ENCODE assay signal across 8 mouse cellular contexts in genomic region chr8:94012013-94012951, GRCm38 (mm10). TPM values are rescaled to one million over a fixed set of nuclear protein-coding genes. Genes with fewer than 3 reads are reported as not detected.
DNase-seq lines count a peak whose midpoint lies in the region; ATAC-seq and TF ChIP-seq lines count a peak whose summit lies in the region.

Amfr (minus strand) TSS chr8:94012842.

- H3K36me3 ChIP-seq in intestine, embryonic 14.5 days (ENCODE audit: control insufficient read depth, insufficient read depth, low read length), result peaks cover 5% of the 10 kb centered on the region; the same call in 1 of the 2 replicates
- peaks cover 12% of the 10 kb centered on the region; the same call in 1 of the 2 replicates for H3K36me3 ChIP-seq in limb, embryonic 10.5 days
- H3K36me3 ChIP-seq in midbrain, embryonic 12.5 days, result 0 out of 2 replicates have a peak, but pooled peaks cover 5% of the 10 kb centered on the region
- H3K36me3 ChIP-seq in small intestine, adult 2 months (ENCODE audit: control insufficient read depth, insufficient read depth, low read length), result no peaks in the 10 kb centered on the region

- peaks cover 16% of the 10 kb centered on the region; the same call in 1 of the 2 replicates for H3K4me1 ChIP-seq in intestine, embryonic 14.5 days (replicated peaks; ENCODE audit: control insufficient read depth, insufficient read depth, low read length)
- H3K4me1 ChIP-seq in limb, embryonic 10.5 days, result peaks cover 28% of the 10 kb centered on the region
- peaks cover 32% of the 10 kb centered on the region for H3K4me1 ChIP-seq in midbrain, embryonic 12.5 days
- peaks cover 18% of the 10 kb centered on the region for H3K4me1 ChIP-seq in small intestine, adult 2 months (ENCODE audit: control insufficient read depth, insufficient read depth, insufficient read length, low read length)

- peak within 1 kb of the TSS; percentile 81 for H3K27ac ChIP-seq in intestine, embryonic 14.5 days (ENCODE audit: low read depth)
- H3K27ac ChIP-seq in limb, embryonic 10.5 days, result peak within 1 kb of the TSS; percentile 97
- H3K27ac ChIP-seq in midbrain, embryonic 12.5 days (replicated peaks), result peak within 1 kb of the TSS; percentile 96
- H3K27ac ChIP-seq in small intestine, adult 2 months (ENCODE audit: insufficient read depth, low read depth, low read length), result peak within 1 kb of the TSS; percentile 50

- peak; percentile 51 for DNase-seq in layer of hippocampus, adult 11-12 months (ENCODE audit: low spot score)
- no peak for DNase-seq in layer of hippocampus, adult 9-10 months (ENCODE audit: low spot score)
- DNase-seq in embryo, embryonic 11 days, result peak; percentile 92
- peak; percentile 66 for DNase-seq in gastrocnemius, postnatal 25 days
- DNase-seq in intestine, embryonic 14.5 days (ENCODE audit: low spot score), result peak; percentile 86
- DNase-seq in limb, embryonic 10.5 days (ENCODE audit: low spot score), result peak; percentile 83

- H3K4me2 ChIP-seq in intestine, embryonic 14.5 days (ENCODE audit: low read length), result peak within 1 kb of the TSS; percentile 63
- H3K4me2 ChIP-seq in midbrain, embryonic 12.5 days (replicated peaks), result peak within 1 kb of the TSS; percentile 77

- peak; percentile 41; the same call in 1 of the 2 replicates for TF ChIP-seq CTCF in small intestine, adult 2 months (IDR thresholded peaks at IDR 0.05; ENCODE audit: extremely low read depth, insufficient read length, insufficient replicate concordance, low read depth, low read length)

- peak within 1 kb of the TSS; percentile 85 for H3K4me3 ChIP-seq in intestine, embryonic 14.5 days (ENCODE audit: low read depth, low read length)
- H3K4me3 ChIP-seq in limb, embryonic 10.5 days, result peak within 1 kb of the TSS; percentile 93
- H3K4me3 ChIP-seq in midbrain, embryonic 12.5 days, result peak within 1 kb of the TSS; percentile 95
- peak within 1 kb of the TSS; percentile 84 for H3K4me3 ChIP-seq in small intestine, adult 2 months (ENCODE audit: low read depth, low read length)

- ATAC-seq in intestine, embryonic 14.5 days (replicated peaks; ENCODE audit: low FRiP score, low TSS enrichment, low read depth), result peak; percentile 93
- peak; percentile 90 for ATAC-seq in midbrain, embryonic 12.5 days (ENCODE audit: low FRiP score, low read depth)

- no peak; the same call in 1 of the 2 replicates for TF ChIP-seq POLR2A in small intestine, adult 2 months (IDR thresholded peaks at IDR 0.05; ENCODE audit: low read depth, low read length)

- H3K9me3 ChIP-seq in intestine, embryonic 14.5 days (ENCODE audit: control insufficient read depth, low read length), result no peaks in the 10 kb centered on the region
- H3K9me3 ChIP-seq in limb, embryonic 10.5 days (replicated peaks), result no peaks in the 10 kb centered on the region
- H3K9me3 ChIP-seq in midbrain, embryonic 12.5 days, result no peaks in the 10 kb centered on the region

- WGBS in intestine, embryonic 14.5 days, result under 1% methylated on average over 66 of the region's 130 CpGs
- WGBS in limb, embryonic 10.5 days, result 2% methylated on average over 128 of the region's 130 CpGs
- WGBS in midbrain, embryonic 12.5 days, result under 1% methylated on average over 84 of the region's 130 CpGs
- WGBS in small intestine, adult 2 months, result under 1% methylated on average over 128 of the region's 130 CpGs

- H3K9ac ChIP-seq in intestine, embryonic 14.5 days (ENCODE audit: low read length), result peak within 1 kb of the TSS; percentile 79
- peak within 1 kb of the TSS; percentile 99 for H3K9ac ChIP-seq in midbrain, embryonic 12.5 days (replicated peaks)

- no peaks in the 10 kb centered on the region for H3K27me3 ChIP-seq in intestine, embryonic 14.5 days (replicated peaks; ENCODE audit: control insufficient read depth, insufficient read depth, low read length)
- H3K27me3 ChIP-seq in limb, embryonic 10.5 days (ENCODE audit: low read depth, poor library complexity, severe bottlenecking), result no peaks in the 10 kb centered on the region
- no peaks in the 10 kb centered on the region for H3K27me3 ChIP-seq in midbrain, embryonic 12.5 days
- no peaks in the 10 kb centered on the region for H3K27me3 ChIP-seq in small intestine, adult 2 months (ENCODE audit: control insufficient read depth, insufficient read depth, low read length)

RNA-seq across cellular contexts. Expression of gene Amfr, which starts in this region (rescaled TPM):
- 10 to 100 TPM; 78.0 to 83.5 TPM for total RNA-seq in gastrocnemius, postnatal 25 days (2021)
- 42.4 and 47.8 TPM in 2 replicates for polyA plus RNA-seq in intestine, embryonic 14.5 days (2014; fragmentation: Nextera tagmentation; extraction: Ambion mirVana)
- polyA plus RNA-seq in limb, embryonic 10.5 days (2016; fragmentation: Nextera tagmentation; extraction: Ambion mirVana), result 35.9 and 39.1 TPM in 2 replicates
- polyA plus RNA-seq in midbrain, embryonic 12.5 days (2016; fragmentation: Nextera tagmentation; extraction: Ambion mirVana), result 75.4 and 77.5 TPM in 2 replicates
- 28.1 and 62.7 TPM in 2 replicates for polyA plus RNA-seq in small intestine, adult 2 months (2012; rRNA removed)
